Mouse (Mus musculus): Measurements from ENCODE around the gene Padi1. TPM values are rescaled to one million over a fixed set of nuclear protein-coding genes. Genes with fewer than 3 reads are reported as not detected.

Gene Padi1
- polyA plus RNA-seq, 1 experiment: 0.06 TPM

GRCm38 (mm10) chr4:140882981-140883380 lies 37.4 kb upstream of the Padi1 start:
- no peaks in the 10 kb centered on the region for H3K27me3 ChIP-seq (ENCODE audit: control insufficient read depth, insufficient read depth, insufficient read length)
- H3K4me2 ChIP-seq (ENCODE audit: low read depth): no peak overlapping the region

GRCm38 (mm10) chr4:140882365-140882764 lies 36.8 kb upstream of the Padi1 start:
- H3K27me3 ChIP-seq (ENCODE audit: control insufficient read depth, insufficient read depth, insufficient read length): no peaks in the 10 kb centered on the region
- H3K4me2 ChIP-seq (ENCODE audit: low read depth): no peak overlapping the region
- no peaks in the 10 kb centered on the region for H3K79me2 ChIP-seq (ENCODE audit: control insufficient read depth, insufficient read depth)
- no peaks in the 10 kb centered on the region for H3K36me3 ChIP-seq (ENCODE audit: control insufficient read depth, insufficient read depth)
- H3K4me3 ChIP-seq: no peak overlapping the region
- no peak overlapping the region for H3ac ChIP-seq (ENCODE audit: control insufficient read depth, insufficient read length)
- no peak for TF ChIP-seq CEBPB (IDR thresholded peaks at IDR 0.05; ENCODE audit: insufficient read depth, poor library complexity, severe bottlenecking)
- no peak for TF ChIP-seq MAX (IDR thresholded peaks at IDR 0.05; ENCODE audit: low read depth)
- no peak for TF ChIP-seq TCF12 (IDR thresholded peaks at IDR 0.05; ENCODE audit: insufficient read depth, poor library complexity, severe bottlenecking)
- TF ChIP-seq REST (IDR thresholded peaks at IDR 0.05; ENCODE audit: insufficient read depth, insufficient read length): no peak
- TF ChIP-seq SRF (IDR thresholded peaks at IDR 0.05; ENCODE audit: control insufficient read depth, insufficient read length, low read depth): no peak
- TF ChIP-seq POLR2A (IDR thresholded peaks at IDR 0.05; ENCODE audit: insufficient read length, low read depth): no peak
- TF ChIP-seq POLR2AphosphoS2 (IDR thresholded peaks at IDR 0.05; ENCODE audit: insufficient read length, low read depth): no peak
- no peak for TF ChIP-seq MYOD1 (IDR thresholded peaks at IDR 0.05; ENCODE audit: control insufficient read depth in 1 of 3, insufficient read length in 2 of 3, low read depth in 2 of 3)
- TF ChIP-seq TCF3 (IDR thresholded peaks at IDR 0.05; ENCODE audit: insufficient read length, low read depth): no peak

More at GRCm38 (mm10) chr4:140882981-140883380, 37.4 kb upstream of the Padi1 start:
- no peaks in the 10 kb centered on the region for H3K79me2 ChIP-seq (ENCODE audit: control insufficient read depth, insufficient read depth)
- H3K36me3 ChIP-seq (ENCODE audit: control insufficient read depth, insufficient read depth): no peaks in the 10 kb centered on the region
- no peak overlapping the region for H3K4me3 ChIP-seq
- H3ac ChIP-seq (ENCODE audit: control insufficient read depth, insufficient read length): no peak overlapping the region
- TF ChIP-seq SRF (IDR thresholded peaks at IDR 0.05; ENCODE audit: control insufficient read depth, insufficient read length, low read depth) (no peak), CEBPB (IDR thresholded peaks at IDR 0.05; ENCODE audit: insufficient read depth, poor library complexity, severe bottlenecking) (no peak), TCF3 (IDR thresholded peaks at IDR 0.05; ENCODE audit: insufficient read length, low read depth) (no peak), POLR2A (IDR thresholded peaks at IDR 0.05; ENCODE audit: insufficient read length, low read depth) (no peak), MYOD1 (IDR thresholded peaks at IDR 0.05; ENCODE audit: control insufficient read depth in 1 of 3, insufficient read length in 2 of 3, low read depth in 2 of 3) (no peak), REST (IDR thresholded peaks at IDR 0.05; ENCODE audit: insufficient read depth, insufficient read length) (no peak), POLR2AphosphoS2 (IDR thresholded peaks at IDR 0.05; ENCODE audit: insufficient read length, low read depth) (no peak), USF1 (IDR thresholded peaks at IDR 0.05; ENCODE audit: low read depth) (no peak), MYOG (IDR thresholded peaks at IDR 0.05; ENCODE audit: control insufficient read depth in 1 of 3, insufficient read depth in 1 of 3, insufficient read length in 2 of 3, low read depth in 2 of 3) (no peak), TCF12 (IDR thresholded peaks at IDR 0.05; ENCODE audit: insufficient read depth, poor library complexity, severe bottlenecking) (no peak), MAX (IDR thresholded peaks at IDR 0.05; ENCODE audit: low read depth) (no peak), E2F4 (IDR thresholded peaks at IDR 0.05; ENCODE audit: insufficient read depth) (no peak)

GRCm38 (mm10) chr4:140881771-140882170 lies 36.2 kb upstream of the Padi1 start:
- no peaks in the 10 kb centered on the region for H3K36me3 ChIP-seq (ENCODE audit: control insufficient read depth, insufficient read depth)

GRCm38 (mm10) chr4:140881026-140881670 lies 35.6 kb upstream of the Padi1 start:
- H3K36me3 ChIP-seq (ENCODE audit: control insufficient read depth, insufficient read depth): no peaks in the 10 kb centered on the region
- H3K27me3 ChIP-seq (ENCODE audit: control insufficient read depth, insufficient read depth, insufficient read length): no peaks in the 10 kb centered on the region
- H3K79me2 ChIP-seq (ENCODE audit: control insufficient read depth, insufficient read depth): no peaks in the 10 kb centered on the region
- no peak overlapping the region for H3ac ChIP-seq (ENCODE audit: control insufficient read depth, insufficient read length)
- H3K4me2 ChIP-seq (ENCODE audit: low read depth): no peak overlapping the region
- no peak overlapping the region for H3K4me3 ChIP-seq
- TF ChIP-seq POLR2A (IDR thresholded peaks at IDR 0.05; ENCODE audit: insufficient read length, low read depth): no peak
- no peak for TF ChIP-seq TCF3 (IDR thresholded peaks at IDR 0.05; ENCODE audit: insufficient read length, low read depth)
- TF ChIP-seq SRF (IDR thresholded peaks at IDR 0.05; ENCODE audit: control insufficient read depth, insufficient read length, low read depth): no peak
- no peak for TF ChIP-seq CEBPB (IDR thresholded peaks at IDR 0.05; ENCODE audit: insufficient read depth, poor library complexity, severe bottlenecking)
- no peak for TF ChIP-seq REST (IDR thresholded peaks at IDR 0.05; ENCODE audit: insufficient read depth, insufficient read length)
- TF ChIP-seq MYOG (IDR thresholded peaks at IDR 0.05; ENCODE audit: control insufficient read depth in 1 of 3, insufficient read depth in 1 of 3, insufficient read length in 2 of 3, low read depth in 2 of 3): no peak
- TF ChIP-seq USF1 (IDR thresholded peaks at IDR 0.05; ENCODE audit: low read depth): no peak
- TF ChIP-seq MYOD1 (IDR thresholded peaks at IDR 0.05; ENCODE audit: control insufficient read depth in 1 of 3, insufficient read length in 2 of 3, low read depth in 2 of 3): no peak
- TF ChIP-seq POLR2AphosphoS2 (IDR thresholded peaks at IDR 0.05; ENCODE audit: insufficient read length, low read depth): no peak
- TF ChIP-seq E2F4 (IDR thresholded peaks at IDR 0.05; ENCODE audit: insufficient read depth): no peak
- TF ChIP-seq TCF12 (IDR thresholded peaks at IDR 0.05; ENCODE audit: insufficient read depth, poor library complexity, severe bottlenecking): no peak
- no peak for TF ChIP-seq MAX (IDR thresholded peaks at IDR 0.05; ENCODE audit: low read depth)

More at GRCm38 (mm10) chr4:140881771-140882170, 36.2 kb upstream of the Padi1 start:
- Histone ChIP-seq H3K4me3 (no peak overlapping the region), H3ac (ENCODE audit: control insufficient read depth, insufficient read length) (no peak overlapping the region), H3K79me2 (ENCODE audit: control insufficient read depth, insufficient read depth) (no peaks in the 10 kb centered on the region), H3K4me2 (ENCODE audit: low read depth) (no peak overlapping the region), H3K27me3 (ENCODE audit: control insufficient read depth, insufficient read depth, insufficient read length) (no peaks in the 10 kb centered on the region)
- TF ChIP-seq USF1 (IDR thresholded peaks at IDR 0.05; ENCODE audit: low read depth) (no peak), TCF3 (IDR thresholded peaks at IDR 0.05; ENCODE audit: insufficient read length, low read depth) (peak; percentile 79), MAX (IDR thresholded peaks at IDR 0.05; ENCODE audit: low read depth) (no peak), E2F4 (IDR thresholded peaks at IDR 0.05; ENCODE audit: insufficient read depth) (no peak), CEBPB (IDR thresholded peaks at IDR 0.05; ENCODE audit: insufficient read depth, poor library complexity, severe bottlenecking) (no peak), POLR2A (IDR thresholded peaks at IDR 0.05; ENCODE audit: insufficient read length, low read depth) (no peak), MYOD1 (IDR thresholded peaks at IDR 0.05; ENCODE audit: control insufficient read depth in 1 of 3, insufficient read length in 2 of 3, low read depth in 2 of 3) (peak in 2 of 3 experiments; percentile 43 to 94), MYOG (IDR thresholded peaks at IDR 0.05; ENCODE audit: control insufficient read depth in 1 of 3, insufficient read depth in 1 of 3, insufficient read length in 2 of 3, low read depth in 2 of 3) (peak; percentile 17 to 83 (median 41)), POLR2AphosphoS2 (IDR thresholded peaks at IDR 0.05; ENCODE audit: insufficient read length, low read depth) (no peak)
